Mouse (Mus musculus): ENCODE data around the gene Gm49320.

DNA sequence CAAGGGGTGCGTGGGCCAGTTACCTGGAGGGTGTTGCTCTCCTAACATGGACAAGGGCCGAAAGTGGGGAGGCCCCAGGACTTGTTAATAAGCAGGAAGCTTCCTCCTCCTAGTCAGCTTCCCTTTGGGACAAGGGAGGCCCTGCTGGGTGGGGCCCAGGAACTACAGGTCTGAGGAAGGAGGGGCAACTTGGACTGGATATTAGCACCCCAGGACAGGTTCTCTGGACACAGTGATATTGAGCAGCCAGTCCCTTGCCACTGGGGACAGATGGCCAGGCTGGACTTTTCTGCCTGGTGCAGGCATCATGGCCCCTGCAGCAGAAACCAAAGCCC lies 31.7 kb upstream of the Gm49320 start:
- TF ChIP-seq CTCF (IDR thresholded peaks at IDR 0.05; ENCODE audit: extremely low read depth, insufficient read depth, insufficient read length, insufficient replicate concordance) (no peak), POLR2A (IDR thresholded peaks at IDR 0.05; ENCODE audit: low read depth, low read length) (no peak)

Measured in spleen, adult 2 months (tissue).